Comparison of ENCODE assay signal across 9 mouse cellular contexts in genomic region chrX:36513726-36514125, GRCm38 (mm10). TPM values are rescaled to one million over a fixed set of nuclear protein-coding genes. Genes with fewer than 3 reads are reported as not detected.
DNase-seq lines count a peak whose midpoint lies in the region; ATAC-seq lines count a peak whose summit lies in the region.
"Had no signal": no experiment of that assay in that cellular context is flagged by ENCODE, and none has a peak within 500 bp of the region (broad histone marks: within the 10 kb centered on the region; RNA-seq: fewer than 3 reads in every experiment).

No protein-coding gene starts in this region.

- peak; percentile 2 to 27 for DNase-seq in kidney, postnatal 25 days
- DNase-seq in kidney, adult 9 months = no peak
- DNase-seq in 3T3-L1 (ENCODE audit: low read depth, low spot score) (peak; percentile 15), A20 (ENCODE audit: low read depth, low spot score) (peak; percentile 4)
- peak; percentile 9 for DNase-seq in adrenal gland, postnatal 25 days
- DNase-seq in right cerebral cortex, postnatal 4 days = no peak
- DNase-seq: kidney, postnatal 14 days had no signal

- ATAC-seq in frontal cortex, adult (ENCODE audit: low TSS enrichment) = no peak

RNA-seq across cellular contexts. Expression of gene Gm14569, which starts 22.1 kb away (rescaled TPM):
- 0.09 TPM in 1 of 2 replicates, not detected in the other for total RNA-seq in adrenal gland, postnatal 25 days (2021)
- total RNA-seq: left cerebral cortex, adult 2 months had no signal

Comparison
In these comparisons a context has a peak if more than half of its experiments do, and no peak if none do; other contexts are left out.
1. DNase-seq: peak in kidney, postnatal 25 days (2 of 2), 3T3-L1 (single experiment), A20 (single experiment) and adrenal gland, postnatal 25 days (single experiment); none in kidney, adult 9 months (single experiment) and right cerebral cortex, postnatal 4 days (single experiment).